Mouse (Mus musculus): Measurements from ENCODE around the gene Spocd1. TPM values are rescaled to one million over a fixed set of nuclear protein-coding genes. Genes with fewer than 3 reads are reported as not detected.

The Spocd1 gene
- total RNA-seq (2014; rRNA removed) (not detected in 2 replicates), polyA plus RNA-seq (2012; rRNA removed) (not detected in 2 replicates)

GRCm38 (mm10) chr4:129928949-129929348, at the start of gene Spocd1:
Gene Spocd1, plus strand, starts transcription at chr4:129929249.
- TF ChIP-seq POLR2A (IDR thresholded peaks at IDR 0.05; ENCODE audit: extremely low read depth, insufficient read depth, low read length) (no peak), CTCF (IDR thresholded peaks at IDR 0.05; ENCODE audit: low read depth, low read length) (no peak)
- DNase-seq (ENCODE audit: extremely low read depth, low read depth, low spot score): no peak
- WGBS: 65% methylated on average over 4 of the region's 4 CpGs
- no peak within 1 kb of the TSS for H3K4me3 ChIP-seq (ENCODE audit: insufficient read depth, low read depth, low read length)
- no peaks in the 10 kb centered on the region for H3K36me3 ChIP-seq (ENCODE audit: control insufficient read depth, insufficient read depth, low read length)
- no peak within 1 kb of the TSS for H3K27ac ChIP-seq (replicated peaks; ENCODE audit: insufficient read depth, low read depth, low read length)
- H3K79me2 ChIP-seq (ENCODE audit: control insufficient read depth, insufficient read depth, low read length): no peaks in the 10 kb centered on the region
- no peaks in the 10 kb centered on the region for H3K27me3 ChIP-seq (ENCODE audit: control insufficient read depth, insufficient read depth, low read length)
- no peak within 1 kb of the TSS for H3K9ac ChIP-seq (ENCODE audit: low read depth, low read length)
- no peaks in the 10 kb centered on the region for H3K4me1 ChIP-seq (ENCODE audit: control insufficient read depth, insufficient read depth, low read length)

DNA sequence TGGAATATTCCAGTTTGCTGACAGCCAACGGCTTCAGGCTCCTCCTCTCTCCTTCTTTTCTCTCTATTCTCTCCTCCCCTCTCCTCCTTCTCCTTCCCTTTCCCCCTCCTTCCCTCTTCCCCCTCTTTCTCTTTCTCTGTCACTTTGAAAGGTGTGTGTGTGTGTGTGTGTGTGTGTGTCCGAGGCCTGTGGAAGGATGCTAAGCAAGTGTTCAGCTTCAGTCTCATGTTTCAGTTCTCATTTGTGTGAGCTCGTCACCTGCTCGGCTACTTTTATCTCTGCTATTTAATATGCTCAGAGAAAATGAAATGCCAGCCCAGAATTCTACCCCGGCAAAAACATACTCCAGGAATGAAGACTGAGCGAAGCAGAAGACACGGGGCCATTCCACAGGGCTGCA, 48.4 kb upstream of the Spocd1 start:
- Histone ChIP-seq H3K36me3 (ENCODE audit: control insufficient read depth, insufficient read depth, low read length) (no peaks in the 10 kb centered on the region), H3K27me3 (ENCODE audit: control insufficient read depth, insufficient read depth, low read length) (no peaks in the 10 kb centered on the region), H3K79me2 (ENCODE audit: control insufficient read depth, insufficient read depth, low read length) (no peaks in the 10 kb centered on the region), H3K9ac (ENCODE audit: low read depth, low read length) (no peak overlapping the region), H3K27ac (replicated peaks; ENCODE audit: insufficient read depth, low read depth, low read length) (no peak overlapping the region), H3K4me1 (ENCODE audit: control insufficient read depth, insufficient read depth, low read length) (peaks cover 12% of the 10 kb centered on the region), H3K4me3 (ENCODE audit: insufficient read depth, low read depth, low read length) (no peak overlapping the region)
- DNase-seq (ENCODE audit: extremely low read depth, low read depth, low spot score): no peak
- no peak for TF ChIP-seq POLR2A (IDR thresholded peaks at IDR 0.05; ENCODE audit: extremely low read depth, insufficient read depth, low read length)
- WGBS: 86% methylated on average over 7 of the region's 7 CpGs

DNA sequence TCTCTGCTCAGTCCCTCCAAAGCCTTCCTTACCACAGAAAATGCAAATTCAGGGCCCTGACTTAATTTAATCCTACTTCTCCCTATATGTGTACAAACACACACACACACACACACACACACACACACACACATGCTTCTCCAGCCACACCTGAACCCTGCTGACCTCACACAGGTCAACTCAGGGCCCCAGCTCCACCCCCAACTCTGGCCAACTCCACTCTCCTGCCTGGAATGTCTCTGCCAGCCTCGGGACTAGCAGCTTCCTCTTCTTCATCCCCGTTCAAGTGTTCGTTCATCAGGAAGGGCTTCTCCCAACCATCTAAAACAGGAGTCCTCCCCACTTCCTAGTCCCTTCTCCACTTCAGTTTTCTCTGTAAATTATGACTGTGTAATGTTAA, 47.4 kb upstream of the Spocd1 start:
- WGBS: 8% methylated on average over 3 of the region's 3 CpGs
- Histone ChIP-seq H3K9ac (ENCODE audit: low read depth, low read length) (no peak overlapping the region), H3K4me3 (ENCODE audit: insufficient read depth, low read depth, low read length) (no peak overlapping the region), H3K4me1 (ENCODE audit: control insufficient read depth, insufficient read depth, low read length) (peaks cover 12% of the 10 kb centered on the region), H3K27ac (replicated peaks; ENCODE audit: insufficient read depth, low read depth, low read length) (no peak overlapping the region), H3K36me3 (ENCODE audit: control insufficient read depth, insufficient read depth, low read length) (no peaks in the 10 kb centered on the region), H3K27me3 (ENCODE audit: control insufficient read depth, insufficient read depth, low read length) (no peaks in the 10 kb centered on the region), H3K79me2 (ENCODE audit: control insufficient read depth, insufficient read depth, low read length) (no peaks in the 10 kb centered on the region)
- TF ChIP-seq CTCF (IDR thresholded peaks at IDR 0.05; ENCODE audit: low read depth, low read length) (no peak), POLR2A (IDR thresholded peaks at IDR 0.05; ENCODE audit: extremely low read depth, insufficient read depth, low read length) (no peak)
- peak; percentile 39 for DNase-seq (ENCODE audit: extremely low read depth, low read depth, low spot score)

DNA sequence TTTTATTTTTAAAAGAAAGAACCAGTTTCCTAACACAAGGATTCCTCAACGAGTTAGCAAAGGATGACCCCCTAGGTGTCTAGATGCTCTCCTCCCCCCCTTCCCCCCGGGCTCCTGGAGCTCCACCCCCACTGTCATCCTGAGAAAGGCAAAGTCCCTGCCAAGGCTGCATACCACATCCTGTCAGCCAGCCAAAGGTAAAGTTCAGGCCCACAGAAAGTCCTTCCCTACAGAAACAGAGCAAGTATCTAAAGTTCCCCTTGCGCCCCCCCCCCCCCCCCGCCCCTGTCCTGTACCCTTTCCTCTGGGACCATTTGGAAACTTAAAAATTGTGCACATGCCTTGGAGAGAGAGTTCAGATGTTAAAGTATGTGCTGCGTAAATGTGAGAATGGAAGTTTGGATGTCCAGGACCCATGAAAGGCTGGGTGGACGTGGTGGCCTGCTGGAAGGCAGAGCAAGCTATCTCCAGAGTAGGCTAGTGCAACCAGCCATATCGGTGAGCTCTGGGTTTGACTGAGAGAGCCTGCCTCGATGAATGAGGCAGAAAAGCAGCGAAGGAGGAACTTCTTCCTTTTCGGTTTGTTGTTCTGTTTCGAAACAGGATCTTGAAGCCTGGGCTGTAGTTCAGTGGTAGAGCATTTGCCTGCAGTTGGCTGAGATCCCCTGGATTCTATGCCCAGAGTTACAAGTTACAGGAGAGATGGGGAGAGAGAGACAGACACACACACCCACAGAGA, 46.3 kb upstream of the Spocd1 start:
- peaks cover 10% of the 10 kb centered on the region for H3K4me1 ChIP-seq (ENCODE audit: control insufficient read depth, insufficient read depth, low read length)
- no peak overlapping the region for H3K9ac ChIP-seq (ENCODE audit: low read depth, low read length)
- TF ChIP-seq CTCF (IDR thresholded peaks at IDR 0.05; ENCODE audit: low read depth, low read length) (no peak), POLR2A (IDR thresholded peaks at IDR 0.05; ENCODE audit: extremely low read depth, insufficient read depth, low read length) (no peak)
- no peak overlapping the region for H3K4me3 ChIP-seq (ENCODE audit: insufficient read depth, low read depth, low read length)
- no peaks in the 10 kb centered on the region for H3K36me3 ChIP-seq (ENCODE audit: control insufficient read depth, insufficient read depth, low read length)
- H3K79me2 ChIP-seq (ENCODE audit: control insufficient read depth, insufficient read depth, low read length): no peaks in the 10 kb centered on the region
- peak; percentile 57 for DNase-seq (ENCODE audit: extremely low read depth, low read depth, low spot score)
- H3K27me3 ChIP-seq (ENCODE audit: control insufficient read depth, insufficient read depth, low read length): no peaks in the 10 kb centered on the region
- peak overlapping the region; percentile 12; the same call in 1 of the 2 replicates for H3K27ac ChIP-seq (replicated peaks; ENCODE audit: insufficient read depth, low read depth, low read length)
- WGBS: 24% methylated on average over 11 of the region's 11 CpGs

DNA sequence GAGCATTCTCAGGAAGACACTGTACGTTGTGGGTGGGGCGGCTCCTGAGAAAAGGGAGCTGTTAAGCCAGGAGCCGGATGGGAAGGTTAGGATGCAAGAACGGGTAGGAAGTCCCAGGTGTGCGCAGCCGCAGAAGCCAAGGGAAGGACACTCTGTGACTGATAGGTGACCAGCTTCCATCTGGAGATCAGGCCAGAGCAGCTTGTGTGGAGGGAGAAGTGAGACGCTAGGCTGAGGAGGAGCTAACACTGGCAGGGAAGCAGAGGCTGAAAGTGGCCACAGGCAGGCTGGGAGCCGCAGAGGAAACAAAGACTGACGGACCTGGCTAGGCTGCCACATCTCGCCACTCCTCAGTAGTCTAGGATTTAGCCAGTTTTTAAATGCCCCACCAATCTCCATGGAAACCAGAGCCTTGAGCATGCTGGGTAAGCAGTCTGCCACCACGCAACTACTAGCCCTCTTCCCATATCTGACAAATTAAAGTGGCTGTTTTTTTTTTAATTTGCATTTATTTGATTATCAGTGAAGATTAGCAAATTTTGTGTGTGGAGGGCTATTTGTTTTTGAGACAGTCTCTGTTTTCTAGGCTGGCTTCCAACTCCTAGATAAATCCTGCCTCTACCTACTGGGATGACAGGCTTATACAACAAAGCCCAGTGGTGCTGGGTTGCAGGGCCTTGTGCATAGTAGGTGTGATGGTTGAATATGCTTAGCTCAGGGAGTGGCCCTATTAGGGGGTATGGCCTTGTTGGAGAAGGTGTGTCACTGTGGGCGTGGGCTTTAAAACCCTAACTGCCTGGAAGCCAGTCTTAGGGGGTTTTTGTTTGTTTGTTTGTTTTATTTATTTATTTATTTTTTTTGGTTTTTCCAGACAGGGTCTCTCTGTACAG, 44.8 kb upstream of the Spocd1 start:
- DNase-seq (ENCODE audit: extremely low read depth, low read depth, low spot score): no peak
- no peak overlapping the region for H3K4me3 ChIP-seq (ENCODE audit: insufficient read depth, low read depth, low read length)
- H3K4me1 ChIP-seq (ENCODE audit: control insufficient read depth, insufficient read depth, low read length): peaks cover 7% of the 10 kb centered on the region; the same call in 1 of the 2 replicates
- 89% methylated on average over 12 of the region's 12 CpGs for WGBS
- no peaks in the 10 kb centered on the region for H3K36me3 ChIP-seq (ENCODE audit: control insufficient read depth, insufficient read depth, low read length)
- TF ChIP-seq POLR2A (IDR thresholded peaks at IDR 0.05; ENCODE audit: extremely low read depth, insufficient read depth, low read length) (no peak), CTCF (IDR thresholded peaks at IDR 0.05; ENCODE audit: low read depth, low read length) (no peak)
- H3K9ac ChIP-seq (ENCODE audit: low read depth, low read length): no peak overlapping the region; the same call in 1 of the 2 replicates
- H3K79me2 ChIP-seq (ENCODE audit: control insufficient read depth, insufficient read depth, low read length): no peaks in the 10 kb centered on the region
- no peak overlapping the region for H3K27ac ChIP-seq (replicated peaks; ENCODE audit: insufficient read depth, low read depth, low read length)
- H3K27me3 ChIP-seq (ENCODE audit: control insufficient read depth, insufficient read depth, low read length): no peaks in the 10 kb centered on the region

Measured in liver, adult 2 months (tissue).